Mouse (Mus musculus): ENCODE measurements around the gene Tmem131.

GRCm38 (mm10) chr1:36930911-36931310 lies 12.6 kb downstream of the Tmem131 start:
- TF ChIP-seq CTCF (conservative IDR thresholded peaks at IDR 0.05; ENCODE audit: low read length), result no peak
- TF ChIP-seq POU5F1 (IDR thresholded peaks at IDR 0.05; ENCODE audit: borderline replicate concordance, low read length), result no peak
- no peak for TF ChIP-seq NANOG (IDR thresholded peaks at IDR 0.05; ENCODE audit: borderline replicate concordance, low read length)

Measured in E14TG2a.4 (cell line).